13 mouse cellular contexts compared by ENCODE assay signal in the genomic region with DNA sequence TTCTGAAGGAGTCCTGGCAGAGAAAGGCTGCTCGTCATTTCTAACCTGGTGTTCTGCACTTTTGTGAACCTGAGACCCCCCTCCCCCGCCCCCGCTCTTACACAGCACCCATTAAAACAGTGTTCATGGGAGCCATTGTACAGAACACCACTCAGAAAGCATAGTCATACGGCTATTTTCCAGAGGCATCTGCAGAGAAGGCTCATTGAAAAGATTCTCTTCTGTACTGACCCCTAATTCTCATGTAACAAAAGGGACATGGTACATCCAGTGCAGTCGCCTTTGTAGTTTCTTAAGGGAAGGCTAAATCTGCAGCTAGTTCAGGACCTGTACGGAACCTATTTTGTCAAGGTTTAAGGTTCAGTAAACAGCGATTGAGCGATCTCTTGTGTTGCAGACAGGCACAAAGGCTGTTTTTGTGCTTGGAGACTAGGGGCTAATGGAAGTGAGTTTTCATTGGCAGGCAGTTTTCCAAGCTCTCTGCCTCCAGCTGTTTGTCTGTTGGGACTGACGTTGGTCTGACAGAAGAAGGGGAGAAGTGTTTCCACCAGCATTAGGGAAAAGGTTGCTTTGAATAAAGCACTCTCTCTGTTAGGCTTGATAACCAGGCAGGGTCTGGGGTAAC.
A peak's percentile ranks its signal among the peaks of the same experiment; 100 is the strongest.
DNase-seq lines count a peak whose midpoint lies in the region; ATAC-seq lines count a peak whose summit lies in the region.
"Had no signal": no experiment of that assay in that cellular context is flagged by ENCODE, and none has a peak within 500 bp of the region (broad histone marks: within the 10 kb centered on the region; RNA-seq: fewer than 3 reads in every experiment).

No protein-coding gene starts in this region.

- H3K36me3 ChIP-seq in forebrain, embryonic 10.5 days (replicated peaks): no peaks in the 10 kb centered on the region
- H3K36me3 ChIP-seq in neural tube, embryonic 13.5 days: no peaks in the 10 kb centered on the region
- H3K36me3 ChIP-seq: intestine, embryonic 15.5 days; liver, embryonic 13.5 days had no signal

- 0 out of 2 replicates have a peak, but pooled peaks have one; percentile 56 for ATAC-seq in neural tube, embryonic 13.5 days (ENCODE audit: low read depth)
- ATAC-seq: intestine, embryonic 15.5 days had no signal

- H3K27me3 ChIP-seq in forebrain, embryonic 10.5 days (ENCODE audit: poor library complexity, severe bottlenecking): no peaks in the 10 kb centered on the region
- H3K27me3 ChIP-seq in neural tube, embryonic 13.5 days: no peaks in the 10 kb centered on the region
- H3K27me3 ChIP-seq: intestine, embryonic 15.5 days; liver, embryonic 13.5 days; megakaryocyte, embryonic 14.5 days had no signal

- peak overlapping the region; percentile 48 for H3K27ac ChIP-seq in forebrain, embryonic 10.5 days
- 0 out of 2 replicates have a peak overlapping the region, but pooled peaks have one; percentile 10 for H3K27ac ChIP-seq in neural tube, embryonic 13.5 days (replicated peaks)
- H3K27ac ChIP-seq: intestine, embryonic 15.5 days; liver, embryonic 13.5 days had no signal

- DNase-seq in layer of hippocampus, adult 8-10 months (ENCODE audit: low spot score in 2 of 2): peak; percentile 48 to 55
- no peak for DNase-seq in layer of hippocampus, adult 9-11 months
- peak; percentile 24 for DNase-seq in forebrain, embryonic 10.5 days (ENCODE audit: extremely low spot score, low spot score)
- peak; percentile 45 to 52 for DNase-seq in layer of hippocampus, postnatal 10 days (ENCODE audit: low spot score in 2 of 2)
- no peak for DNase-seq in kidney, postnatal 14 days
- DNase-seq in yolk sac, embryonic 10.5 days (ENCODE audit: low spot score): no peak
- DNase-seq in lung, postnatal 10 days: no peak
- DNase-seq: adrenal gland, postnatal 10 days; cerebellum, postnatal 25 days; liver, embryonic 13.5 days had no signal

- H3K9ac ChIP-seq in neural tube, embryonic 13.5 days: no peak overlapping the region
- H3K9ac ChIP-seq: intestine, embryonic 15.5 days; liver, embryonic 13.5 days had no signal

- H3K4me1 ChIP-seq in forebrain, embryonic 10.5 days: peaks cover 36% of the 10 kb centered on the region
- H3K4me1 ChIP-seq in neural tube, embryonic 13.5 days (replicated peaks): peaks cover 9% of the 10 kb centered on the region
- H3K4me1 ChIP-seq: intestine, embryonic 15.5 days; liver, embryonic 13.5 days; megakaryocyte, embryonic 14.5 days had no signal

- H3K9me3 ChIP-seq in forebrain, embryonic 10.5 days: no peaks in the 10 kb centered on the region
- no peaks in the 10 kb centered on the region for H3K9me3 ChIP-seq in neural tube, embryonic 13.5 days
- H3K9me3 ChIP-seq: intestine, embryonic 15.5 days; liver, embryonic 13.5 days had no signal

- whole genome bisulfite sequencing in forebrain, embryonic 10.5 days: 19% methylated on average over 9 of the region's 9 CpGs
- 30% methylated on average over 9 of the region's 9 CpGs for WGBS in neural tube, embryonic 13.5 days

- no peak overlapping the region for H3K4me2 ChIP-seq in neural tube, embryonic 13.5 days
- H3K4me2 ChIP-seq: intestine, embryonic 15.5 days; liver, embryonic 13.5 days had no signal

- H3K4me3 ChIP-seq in forebrain, embryonic 10.5 days: no peak overlapping the region
- no peak overlapping the region for H3K4me3 ChIP-seq in neural tube, embryonic 13.5 days
- H3K4me3 ChIP-seq: intestine, embryonic 15.5 days; liver, embryonic 13.5 days; megakaryocyte, embryonic 14.5 days had no signal

Comparison
In these comparisons a context has a peak if more than half of its experiments do, and no peak if none do; other contexts are left out.
1. DNase-seq: peak in layer of hippocampus, adult 8-10 months (2 of 2), forebrain, embryonic 10.5 days (single experiment) and layer of hippocampus, postnatal 10 days (2 of 2); none in layer of hippocampus, adult 9-11 months (single experiment), kidney, postnatal 14 days (single experiment), yolk sac, embryonic 10.5 days (single experiment) and lung, postnatal 10 days (single experiment).